Mouse (Mus musculus) left cerebral cortex, adult 11 months (tissue): Measurements from ENCODE around the gene Csrnp3.
A peak's percentile ranks its signal among the peaks of the same experiment; 100 is the strongest.

Experiments
- DNase-seq: peaks from one replicate; pipeline ENCODE4 v3.0.0; 2022; ENCODE audit warnings: low spot score

Gene Csrnp3

GRCm38 (mm10) chr2:66019235-66019634 is 173.7 kb downstream of the Csrnp3 start:
- DNase-seq = no peak

DNA sequence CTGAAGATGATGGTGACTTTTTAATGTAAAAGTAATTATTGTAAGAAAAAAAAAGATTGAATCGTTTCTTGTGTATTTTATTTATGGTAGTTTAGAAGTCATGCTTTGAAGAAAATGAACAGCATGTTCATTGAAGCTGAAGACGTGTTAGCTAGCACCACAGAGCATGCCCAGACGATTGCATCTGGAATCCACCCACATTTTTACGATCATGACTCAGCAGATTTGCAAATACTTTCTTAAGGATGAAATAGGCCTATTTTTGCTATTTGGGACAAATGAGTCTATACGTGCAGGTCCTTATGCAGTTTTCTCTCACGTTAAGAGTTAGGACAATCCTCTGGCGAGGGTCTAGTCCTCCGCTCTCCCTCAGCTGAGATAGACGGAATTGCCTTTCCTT is 177.9 kb downstream of the Csrnp3 start:
- peak; percentile 29 for DNase-seq

GRCm38 (mm10) chr2:66024837-66025236 is 179.3 kb downstream of the Csrnp3 start:
- no peak for DNase-seq

GRCm38 (mm10) chr2:66028812-66029211 is 183.2 kb downstream of the Csrnp3 start:
- DNase-seq = no peak

GRCm38 (mm10) chr2:66034907-66035679 is 189.5 kb downstream of the Csrnp3 start:
- no peak for DNase-seq

GRCm38 (mm10) chr2:66040611-66041010 is 195.0 kb downstream of the Csrnp3 start:
- DNase-seq = no peak

GRCm38 (mm10) chr2:66041203-66041916 is 195.8 kb downstream of the Csrnp3 start:
- no peak for DNase-seq

DNA sequence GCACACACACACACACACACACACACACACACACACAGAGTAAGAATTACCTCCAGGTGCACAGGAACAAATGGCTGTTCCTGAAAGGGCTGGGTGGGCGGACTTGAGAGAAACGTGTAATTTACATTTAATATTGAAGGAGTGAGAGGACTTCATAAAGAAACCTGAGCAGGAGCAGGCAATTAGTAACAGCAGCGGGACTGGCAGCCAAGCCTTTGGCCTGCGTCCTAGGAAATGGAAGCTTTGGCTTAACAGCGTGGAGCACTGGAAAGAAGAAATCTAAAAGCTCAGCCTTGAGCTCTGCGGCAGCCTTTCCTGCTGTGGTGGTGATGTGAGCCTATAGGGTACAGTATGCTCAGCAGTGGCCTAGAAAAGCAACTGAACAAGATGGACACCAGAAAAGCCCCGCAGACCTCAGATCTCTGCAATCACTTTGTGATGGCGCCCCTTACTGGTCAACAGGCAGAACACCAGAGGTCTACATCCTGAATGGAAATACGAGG is 196.4 kb downstream of the Csrnp3 start:
- DNase-seq = peak; percentile 46

DNA sequence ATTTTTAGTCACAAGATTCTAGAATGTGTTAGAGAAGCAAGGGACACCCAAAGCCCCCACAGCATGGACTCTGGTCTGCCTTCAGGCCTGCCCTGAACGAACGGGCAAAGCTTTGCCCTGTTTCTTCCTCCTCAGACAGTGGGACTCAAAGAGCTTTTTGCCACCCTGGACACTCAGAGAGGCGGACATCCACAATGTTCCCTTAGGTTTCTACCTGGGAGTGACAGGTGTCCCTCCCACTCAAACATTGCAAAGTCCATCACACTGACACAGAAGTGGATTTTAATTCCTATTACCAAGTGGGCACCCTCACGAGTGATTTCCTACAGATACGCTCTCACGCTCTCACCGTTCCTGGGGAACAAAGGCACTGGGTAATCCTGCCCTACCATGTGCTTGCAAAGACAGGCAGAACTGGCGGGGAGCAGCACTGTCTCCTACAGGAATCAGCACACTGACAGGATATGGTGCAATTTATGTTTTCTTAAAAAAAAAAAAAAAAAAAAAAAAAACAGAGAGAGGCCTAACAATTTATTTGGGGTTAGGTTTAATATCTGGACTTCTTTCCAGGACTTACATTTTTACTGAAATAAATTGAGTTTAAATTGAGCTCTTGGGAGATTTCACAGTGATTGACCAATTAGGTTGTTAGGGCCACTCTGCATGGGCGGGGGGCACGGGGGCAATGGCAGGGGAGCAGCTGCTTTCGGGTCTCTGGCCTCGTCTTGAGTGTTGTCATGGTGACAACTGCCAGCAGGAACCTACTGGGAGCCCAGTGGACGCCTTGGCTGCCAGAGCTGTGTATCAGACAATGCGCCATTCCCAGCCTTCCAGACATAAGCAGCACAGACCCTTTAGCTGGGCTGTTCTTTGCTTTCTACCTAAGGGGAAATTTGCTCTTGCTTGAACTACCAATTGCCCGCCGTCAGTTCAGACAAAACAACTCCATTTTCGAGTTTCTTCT is 198.2 kb downstream of the Csrnp3 start:
- DNase-seq = no peak

- DNase-seq = no peak
Measured at GRCm38 (mm10) chr2:66044405-66045089, 199.0 kb downstream of the Csrnp3 start.

GRCm38 (mm10) chr2:66063291-66063690 is 217.7 kb downstream of the Csrnp3 start:
- no peak for DNase-seq

DNA sequence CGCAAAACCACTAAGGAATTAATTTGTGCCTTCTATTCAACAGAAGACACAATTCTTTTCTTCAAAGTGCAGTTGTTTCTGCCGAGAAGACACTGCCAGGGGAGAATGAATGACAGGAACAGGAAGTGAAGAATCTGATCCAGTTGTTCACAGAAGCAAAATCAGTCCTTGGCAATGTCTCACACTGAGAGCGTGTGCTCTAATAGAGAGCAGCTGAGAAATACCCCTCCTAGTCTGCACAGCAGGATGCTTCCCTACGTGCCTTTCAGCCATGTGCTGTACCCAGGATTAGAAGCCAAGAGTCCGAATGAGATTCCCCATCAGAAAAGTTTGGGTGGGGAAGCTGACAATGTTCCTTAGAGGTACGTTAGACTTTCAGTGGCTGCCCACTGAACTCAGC is 223.9 kb downstream of the Csrnp3 start:
- no peak for DNase-seq

DNA sequence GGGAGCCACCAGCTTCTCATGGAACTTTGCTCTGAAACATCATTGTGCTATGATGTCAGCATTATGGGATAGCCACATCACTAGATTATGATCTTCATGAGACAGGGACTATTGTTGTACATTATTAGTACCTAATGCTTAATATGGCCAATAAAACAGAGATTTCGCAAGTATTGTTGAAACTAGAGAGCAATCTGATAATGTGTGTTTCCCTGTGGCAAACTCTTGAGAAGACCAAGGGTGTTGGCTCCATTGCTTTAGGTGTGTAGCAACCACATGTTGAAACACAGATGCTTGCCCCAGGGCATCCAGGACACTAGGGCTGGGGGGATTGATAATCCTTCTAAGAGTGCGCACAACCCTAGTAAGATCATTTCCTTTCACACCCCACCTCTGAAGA is 235.2 kb downstream of the Csrnp3 start:
- no peak for DNase-seq
